Mouse (Mus musculus): ENCODE data around the gene Clic1.

DNA sequence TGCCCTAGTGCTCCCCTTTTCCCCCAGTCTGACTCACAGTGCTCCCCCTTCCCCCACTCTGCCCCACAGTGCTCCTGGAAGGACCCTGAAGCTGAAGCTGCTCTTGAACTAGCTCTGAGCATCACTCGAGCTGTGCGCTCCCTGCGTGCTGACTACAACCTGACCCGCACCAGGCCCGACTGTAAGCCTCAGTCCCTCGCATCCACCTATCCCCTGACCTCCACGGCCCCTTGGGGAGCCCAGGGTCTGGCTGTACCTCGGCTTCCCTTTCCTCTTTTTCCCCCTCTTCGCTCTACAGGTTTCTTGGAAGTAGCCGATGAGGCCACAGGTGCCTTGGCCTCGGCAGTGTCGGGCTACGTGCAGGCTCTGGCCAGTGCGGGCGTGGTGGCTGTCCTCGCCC lies 34.5 kb upstream of the Clic1 start:
- no peak for TF ChIP-seq GATA1 (IDR thresholded peaks at IDR 0.05; ENCODE audit: borderline replicate concordance, low read length)
- TF ChIP-seq FLI1 (IDR thresholded peaks at IDR 0.05; ENCODE audit: low read length), result no peak
